Mouse (Mus musculus) heart, embryonic 10.5 days (tissue): ENCODE measurements around the gene Gm17677. TPM values are rescaled to one million over a fixed set of nuclear protein-coding genes. Genes with fewer than 3 reads are reported as not detected.

ENCODE experiments used
- DNase-seq: peaks from one replicate; pipeline ENCODE4 v3.0.0-alpha.2; 2017; ENCODE audit warnings: low spot score
- H3K27ac ChIP-seq: fragments of 300-500 bp; sonication (generic); 2 replicates; pipeline ENCODE4 v1.5.1; 2016; ENCODE audit warnings: mild to moderate bottlenecking
- H3K27me3 ChIP-seq: fragments of 300-500 bp; sonication (generic); 2 replicates; pipeline ENCODE4 v1.6.1; 2016; ENCODE audit warnings: mild to moderate bottlenecking; ENCODE audit not compliant: poor library complexity, insufficient read depth, severe bottlenecking
- H3K36me3 ChIP-seq: fragments of 300-500 bp; sonication (generic); 2 replicates; pipeline ENCODE4 v1.6.1; 2016; ENCODE audit warnings: mild to moderate bottlenecking, moderate library complexity
- H3K4me1 ChIP-seq: fragments of 300-500 bp; sonication (generic); 2 replicates; pipeline ENCODE4 v1.6.1; 2016; ENCODE audit warnings: mild to moderate bottlenecking
- H3K4me3 ChIP-seq: fragments of 300-500 bp; sonication (generic); 2 replicates; pipeline ENCODE4 v1.5.1; 2016; ENCODE audit warnings: mild to moderate bottlenecking, moderate library complexity
- H3K9me3 ChIP-seq: fragments of 300-500 bp; sonication (generic); 2 replicates; pipeline ENCODE4 v1.6.1; 2016; ENCODE audit warnings: mild to moderate bottlenecking, moderate library complexity
- WGBS: fragments of 180-500 bp; shearing (Covaris S2); methylation state at CpG from one replicate; pipeline ENCODE4 v1.1.7; 2016; 5-methylcytosine and 5-hydroxymethylcytosine counted together
- polyA plus RNA-seq: library from polyadenylated mRNA; unstranded; fragments of >200 nt; fragmentation: Nextera tagmentation; extraction: Ambion mirVana; gene quantifications from 2 replicates; pipeline ENCODE4 v1.2.1, GENCODE M21; 2016

Gene Gm17677
- polyA plus RNA-seq: not detected in 2 replicates

DNA sequence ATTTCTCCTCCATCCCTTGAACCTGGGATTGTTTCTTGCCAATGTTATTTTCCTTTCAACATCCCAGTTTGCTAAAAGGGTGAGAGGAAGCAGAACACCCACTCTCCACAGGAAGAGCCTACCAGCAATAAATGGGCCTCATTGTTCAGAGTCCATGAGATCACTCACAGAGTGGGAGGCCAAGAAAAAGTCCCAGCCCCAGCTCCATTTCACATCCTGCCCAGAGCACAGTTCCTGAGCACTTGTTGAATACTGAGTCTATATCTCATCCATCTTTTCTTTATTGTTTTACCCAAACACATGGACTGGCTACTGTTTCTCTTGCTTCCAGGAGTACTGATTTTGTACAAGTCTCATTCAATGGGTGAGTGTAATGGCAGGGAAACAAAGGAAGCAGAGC lies at the start of gene Gm17677:
Gm17677 (plus strand) TSS at position 301 of the 400 bp plus-strand sequence.
- Histone ChIP-seq H3K36me3 (no peaks in the 10 kb centered on the region), H3K4me1 (no peaks in the 10 kb centered on the region), H3K27ac (no peak within 1 kb of the TSS), H3K27me3 (no peaks in the 10 kb centered on the region), H3K9me3 (peaks cover 6% of the 10 kb centered on the region; the same call in 1 of the 2 replicates), H3K4me3 (no peak within 1 kb of the TSS)
- DNase-seq: no peak

DNA sequence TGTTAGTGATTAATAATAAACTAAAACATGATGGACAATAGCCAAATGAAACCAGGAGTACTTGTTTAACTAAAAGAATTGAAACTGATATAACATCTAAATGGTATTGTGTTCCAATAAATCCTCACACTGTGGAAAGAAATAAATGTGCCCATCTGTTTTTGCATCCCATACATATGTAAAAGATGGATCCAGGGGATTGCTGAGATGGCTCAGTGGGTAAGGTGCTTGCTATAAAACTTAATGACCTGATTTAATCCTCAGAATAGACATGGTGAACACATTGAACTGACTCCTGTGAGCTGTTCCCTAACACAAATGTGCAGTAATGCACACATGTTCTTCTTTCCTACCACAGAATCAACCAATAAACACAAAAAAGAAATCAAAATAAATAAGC lies 48.9 kb upstream of the Gm17677 start:
- Histone ChIP-seq H3K27ac (no peak overlapping the region), H3K4me3 (no peak overlapping the region), H3K4me1 (no peaks in the 10 kb centered on the region), H3K36me3 (no peaks in the 10 kb centered on the region), H3K27me3 (no peaks in the 10 kb centered on the region), H3K9me3 (no peaks in the 10 kb centered on the region)
- DNase-seq: no peak

DNA sequence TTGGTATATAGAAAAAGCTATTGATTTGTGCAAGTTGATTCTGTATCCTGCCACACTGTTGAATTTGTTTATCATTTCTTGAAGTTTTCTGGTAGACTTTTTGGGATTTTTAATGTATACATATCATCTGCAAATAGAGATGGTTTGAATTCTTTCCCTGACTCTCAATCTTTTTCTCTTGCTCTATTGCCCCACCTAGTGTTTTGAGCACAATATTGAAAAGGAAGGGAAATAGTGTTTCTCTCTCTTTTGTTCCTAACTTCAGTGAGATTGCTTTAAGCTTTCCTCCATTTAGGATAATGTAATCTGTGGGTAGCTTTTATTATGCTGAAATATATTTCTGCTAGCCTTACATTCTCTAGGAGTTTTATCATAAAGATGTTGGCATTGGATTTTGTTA lies 33.6 kb upstream of the Gm17677 start:
- Histone ChIP-seq H3K4me1 (no peaks in the 10 kb centered on the region), H3K36me3 (no peaks in the 10 kb centered on the region), H3K27me3 (no peaks in the 10 kb centered on the region), H3K9me3 (0 out of 2 replicates have a peak, but pooled peaks cover 5% of the 10 kb centered on the region), H3K27ac (no peak overlapping the region), H3K4me3 (no peak overlapping the region)
- DNase-seq: no peak

DNA sequence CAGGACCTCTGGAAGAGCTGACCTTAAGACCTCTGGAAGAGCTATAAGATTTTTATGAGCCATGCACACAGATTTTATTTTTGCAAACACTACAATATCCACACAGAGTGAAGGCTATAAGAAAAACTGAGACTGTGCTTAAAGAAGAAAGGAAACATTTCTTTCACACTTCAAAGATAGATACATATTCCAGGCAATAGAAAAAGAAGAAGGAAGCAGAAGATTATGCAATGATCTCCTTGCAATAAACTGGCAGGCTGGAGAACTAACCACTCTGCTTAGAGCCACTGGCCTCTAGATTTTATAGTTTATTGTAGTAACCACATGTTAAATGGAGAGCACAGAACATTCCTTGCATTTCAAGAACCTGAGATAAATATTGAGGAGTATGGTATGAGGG lies 16.0 kb downstream of the Gm17677 start:
- Histone ChIP-seq H3K4me1 (no peaks in the 10 kb centered on the region), H3K9me3 (no peaks in the 10 kb centered on the region), H3K27me3 (no peaks in the 10 kb centered on the region), H3K27ac (no peak overlapping the region), H3K36me3 (no peaks in the 10 kb centered on the region), H3K4me3 (no peak overlapping the region)
- no peak for DNase-seq

DNA sequence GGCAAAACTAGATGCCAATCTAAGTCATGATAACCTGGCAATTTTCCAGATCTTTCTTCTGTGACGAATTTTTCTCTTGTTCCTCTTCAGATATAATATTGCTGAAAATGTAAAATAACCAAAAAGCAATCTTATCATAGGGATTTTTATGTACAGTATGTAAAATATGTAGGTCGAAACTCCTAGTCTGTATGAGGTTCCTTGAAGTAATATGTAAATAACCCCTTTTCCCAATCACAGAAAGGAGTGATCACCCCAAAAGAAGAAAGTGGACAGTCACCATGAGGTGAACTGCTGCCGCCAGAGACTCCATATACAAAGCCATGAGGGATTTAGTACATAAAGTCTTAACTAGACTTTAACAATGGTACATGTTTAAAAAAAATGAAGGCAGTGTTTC lies 37.2 kb downstream of the Gm17677 start, which contains the start of gene Gm17727:
Gm17727 (minus strand) TSS at position 101 of the 400 bp plus-strand sequence.
- 60% methylated on average over 3 of the region's 3 CpGs for WGBS

DNA sequence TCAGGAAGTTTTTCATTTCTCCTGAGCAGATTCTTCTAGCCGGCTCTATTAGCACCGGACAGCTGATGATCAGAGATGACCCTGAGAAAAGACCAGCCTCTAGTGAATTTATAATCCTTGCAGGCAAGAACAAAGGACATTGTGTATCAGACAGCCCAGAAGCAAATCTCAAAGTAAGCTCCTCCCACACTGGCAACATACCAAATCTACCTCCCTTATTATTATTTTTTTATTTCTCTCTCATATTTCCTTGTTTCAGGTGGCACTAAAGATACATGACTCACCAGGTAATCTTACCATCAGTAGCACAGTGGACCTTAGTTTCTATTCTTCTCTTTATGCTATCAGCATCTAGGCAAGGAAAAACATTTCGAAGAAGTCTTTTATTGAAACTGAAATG lies 49.2 kb downstream of the Gm17677 start, which contains the start of the genes Gm27235 and D730048I06Rik:
Gm27235 (minus strand) TSS at position 101 of the 400 bp plus-strand sequence.
D730048I06Rik (minus strand) TSS at position 112 of the 400 bp plus-strand sequence.
- 81% methylated on average over 3 of the region's 3 CpGs for WGBS
- Histone ChIP-seq H3K4me1 (no peaks in the 10 kb centered on the region), H3K27ac (no peak within 1 kb of the TSS), H3K9me3 (no peaks in the 10 kb centered on the region), H3K4me3 (no peak within 1 kb of the TSS), H3K27me3 (no peaks in the 10 kb centered on the region), H3K36me3 (no peaks in the 10 kb centered on the region)
- no peak for DNase-seq

More for the DNA sequence above, 37.2 kb downstream of the Gm17677 start, which contains the start of gene Gm17727:
- no peak for DNase-seq
- no peaks in the 10 kb centered on the region for H3K27me3 ChIP-seq
- H3K4me3 ChIP-seq: no peak within 1 kb of the TSS
- H3K36me3 ChIP-seq: no peaks in the 10 kb centered on the region
- H3K27ac ChIP-seq: no peak within 1 kb of the TSS
- H3K4me1 ChIP-seq: no peaks in the 10 kb centered on the region
- H3K9me3 ChIP-seq: no peaks in the 10 kb centered on the region; the same call in 1 of the 2 replicates

Other genes starting within 250 kb of the Gm17677 start
- not detected in 2 replicates for gene Gm1113, start 222.8 kb upstream of the Gm17677 start, polyA plus RNA-seq
- 2.8 and 3.6 TPM in 2 replicates for gene Ddx25, start 182.5 kb upstream of the Gm17677 start, polyA plus RNA-seq
- 15.5 and 17.3 TPM in 2 replicates for gene Pus3, start 182.5 kb upstream of the Gm17677 start, polyA plus RNA-seq
- 0.48 and 0.51 TPM in 2 replicates for gene Pate2, start 170.8 kb upstream of the Gm17677 start, polyA plus RNA-seq
- 12.4 and 13.8 TPM in 2 replicates for gene Hyls1, start 170.7 kb upstream of the Gm17677 start, polyA plus RNA-seq
- not detected in 2 replicates for gene Pate4, start 129.1 kb upstream of the Gm17677 start, polyA plus RNA-seq
- not detected in 2 replicates for gene Pate3, start 92.8 kb upstream of the Gm17677 start, polyA plus RNA-seq
- 0.09 and 0.10 TPM in 2 replicates for gene Pate1, start 53.7 kb upstream of the Gm17677 start, polyA plus RNA-seq
- gene Gm17727, start 37.1 kb downstream of the Gm17677 start, polyA plus RNA-seq: not detected in 2 replicates
- not detected in 2 replicates for gene Gm27235, start 49.1 kb downstream of the Gm17677 start, polyA plus RNA-seq
- gene D730048I06Rik, start 49.1 kb downstream of the Gm17677 start, polyA plus RNA-seq: not detected in 2 replicates
- not detected in 2 replicates for gene 9230110F15Rik, start 103.1 kb downstream of the Gm17677 start, polyA plus RNA-seq
- not detected in 2 replicates for gene 9230113P08Rik, start 167.4 kb downstream of the Gm17677 start, polyA plus RNA-seq